Mouse (Mus musculus) kidney, adult 2 months (tissue): ENCODE measurements around the gene I0C0044D17Rik. TPM values are rescaled to one million over a fixed set of nuclear protein-coding genes. Genes with fewer than 3 reads are reported as not detected.

ENCODE experiments used
- DNase-seq: peaks from one replicate; pipeline ENCODE4 v3.0.0; 2021
- H3K27ac ChIP-seq: fragments of 200-500 bp; 2 replicates; pipeline ENCODE4 v1.5.1; 2012; ENCODE audit warnings: low read depth, low read length, control low read depth, inconsistent platforms; ENCODE audit not compliant: insufficient read depth
- H3K27me3 ChIP-seq: fragments of 200-500 bp; replicated peaks from 2 replicates; pipeline ENCODE4 v1.6.1; 2012; ENCODE audit warnings: mild to moderate bottlenecking, moderate library complexity, low read length, inconsistent platforms; ENCODE audit not compliant: control insufficient read depth, insufficient read depth
- H3K36me3 ChIP-seq: fragments of 200-500 bp; 2 replicates; pipeline ENCODE4 v1.6.1; 2012; ENCODE audit warnings: mild to moderate bottlenecking, moderate library complexity, low read length, inconsistent platforms; ENCODE audit not compliant: control insufficient read depth, insufficient read depth
- H3K4me1 ChIP-seq: fragments of 200-500 bp; 2 replicates; pipeline ENCODE4 v1.6.1; 2011; ENCODE audit warnings: low read length; ENCODE audit not compliant: control insufficient read depth, insufficient read depth
- H3K4me3 ChIP-seq: fragments of 200-500 bp; 2 replicates; pipeline ENCODE4 v1.5.1; 2011; ENCODE audit warnings: mild to moderate bottlenecking, low read depth, low read length, control low read depth; ENCODE audit not compliant: insufficient read depth
- CTCF ChIP-seq: fragments of 200-500 bp; conservative IDR thresholded peaks from 2 replicates; pipeline ENCODE4 v1.5.1; 2011; ENCODE audit warnings: low read depth, mild to moderate bottlenecking, control low read depth, low read length, moderate library complexity, mixed read lengths; ENCODE audit not compliant: insufficient read depth, insufficient read length
- POLR2A ChIP-seq: fragments of 200-500 bp; IDR thresholded peaks from one replicate; pipeline ENCODE4 v1.6.1; 2011; ENCODE audit warnings: low read depth, low read length, control low read depth
- WGBS: fragments of 180-500 bp; shearing (Covaris S2); methylation state at CpG from one replicate; pipeline ENCODE4 v1.1.7; 2018; 5-methylcytosine and 5-hydroxymethylcytosine counted together
- polyA plus RNA-seq: library from polyadenylated mRNA; depleted of rRNA; stranded (reverse); fragments of >200 nt; gene quantifications from 2 replicates; pipeline ENCODE4 v1.2.3, GENCODE M21; 2012; rRNA removed

The I0C0044D17Rik gene
- polyA plus RNA-seq, 1 experiment = not detected

- H3K36me3 ChIP-seq = no peaks in the 10 kb centered on the region
- DNase-seq = no peak
- H3K27ac ChIP-seq = no peak overlapping the region
- TF ChIP-seq CTCF (no peak), POLR2A (no peak)
- 92% methylated on average over 5 of the region's 5 CpGs for WGBS
- H3K4me3 ChIP-seq = no peak overlapping the region
- no peaks in the 10 kb centered on the region for H3K4me1 ChIP-seq
- H3K27me3 ChIP-seq = no peaks in the 10 kb centered on the region
These were observed 49.9 kb downstream of the I0C0044D17Rik start for GRCm38 (mm10) chr4:98773785-98774184.

Other genes starting within 250 kb of the I0C0044D17Rik start
- not detected in 2 replicates for gene L1td1, start 97.1 kb downstream of the I0C0044D17Rik start, polyA plus RNA-seq
- 3.2 and 3.5 TPM in 2 replicates for gene Kank4, start 6.3 kb downstream of the I0C0044D17Rik start, polyA plus RNA-seq
- 21.2 and 34.0 TPM in 2 replicates for gene Usp1, start 100.0 kb upstream of the I0C0044D17Rik start, polyA plus RNA-seq
- gene Angptl3, start 207.1 kb upstream of the I0C0044D17Rik start, polyA plus RNA-seq = 8.6 and 12.9 TPM in 2 replicates